In genomic region chr13:43849816-43850215, GRCm38 (mm10) we compare ENCODE assay signal across 23 mouse cellular contexts.
A peak's percentile ranks its signal among the peaks of the same experiment; 100 is the strongest.
DNase-seq lines count a peak whose midpoint lies in the region; ATAC-seq and TF ChIP-seq lines count a peak whose summit lies in the region.
"Had no signal": no experiment of that assay in that cellular context is flagged by ENCODE, and none has a peak within 500 bp of the region (broad histone marks: within the 10 kb centered on the region; RNA-seq: fewer than 3 reads in every experiment).

No protein-coding gene starts in this region.

- no peak overlapping the region for H3K4me2 ChIP-seq in kidney, postnatal 0 days (ENCODE audit: low read length)
- H3K4me2 ChIP-seq in kidney, embryonic 14.5 days (replicated peaks; ENCODE audit: low read depth, low read length): no peak overlapping the region
- no peak overlapping the region for H3K4me2 ChIP-seq in neural tube, embryonic 13.5 days
- H3K4me2 ChIP-seq: embryonic facial prominence, embryonic 12.5 days; forebrain, embryonic 12.5 days; heart, embryonic 12.5 days had no signal

- 0 out of 2 replicates have a peak, but pooled peaks have one; percentile 17 for ATAC-seq in kidney, postnatal 0 days (replicated peaks; ENCODE audit: low FRiP score, low read depth)
- ATAC-seq in kidney, embryonic 14.5 days (ENCODE audit: low FRiP score, low TSS enrichment): no peak
- ATAC-seq in neural tube, embryonic 13.5 days (ENCODE audit: low read depth): peak; percentile 63; the same call in 1 of the 2 replicates
- peak; percentile 87 for ATAC-seq in Patski
- ATAC-seq: CD4-positive, CD25-positive, alpha-beta regulatory T cell, adult 4 months; forebrain, embryonic 16.5 days; hindbrain, embryonic 16.5 days; inflammation-experienced regulatory T-cells, adult 6 months had no signal

- POLR2A ChIA-PET in Patski (lab: Charles Lee): no interaction called here

- WGBS in kidney, postnatal 0 days: 38% methylated on average over 4 of the region's 4 CpGs
- 31% methylated on average over 4 of the region's 4 CpGs for WGBS in kidney, embryonic 14.5 days
- WGBS in neural tube, embryonic 13.5 days: 26% methylated on average over 4 of the region's 4 CpGs

- no peak overlapping the region for H3K27ac ChIP-seq in kidney, postnatal 0 days
- no peak overlapping the region for H3K27ac ChIP-seq in kidney, embryonic 14.5 days (ENCODE audit: low read depth, low read length)
- no peak overlapping the region for H3K27ac ChIP-seq in neural tube, embryonic 13.5 days (replicated peaks)
- H3K27ac ChIP-seq: embryonic facial prominence, embryonic 12.5 days; forebrain, embryonic 12.5 days had no signal

- no peaks in the 10 kb centered on the region for H3K27me3 ChIP-seq in kidney, postnatal 0 days (ENCODE audit: insufficient read depth, low read length)
- no peaks in the 10 kb centered on the region for H3K27me3 ChIP-seq in kidney, embryonic 14.5 days (ENCODE audit: control insufficient read depth, insufficient read depth, low read length)
- no peaks in the 10 kb centered on the region for H3K27me3 ChIP-seq in neural tube, embryonic 13.5 days
- no peaks in the 10 kb centered on the region for H3K27me3 ChIP-seq in Patski
- H3K27me3 ChIP-seq: embryonic facial prominence, embryonic 12.5 days; forebrain, embryonic 12.5 days; heart, embryonic 12.5 days had no signal

- in situ Hi-C loops in Patski (cut with MboI; ENCODE audit: low pct_unique_long_range_greater_than_20kb): loop anchor here (5.0 to 10.0 kb wide), 3 partner anchors 73 to 1125 kb away; no protein-coding TSS in a partner anchor

- TF ChIP-seq CTCF in kidney, postnatal 0 days (IDR thresholded peaks at IDR 0.05; ENCODE audit: low read depth): no peak
- TF ChIP-seq CTCF in Patski (IDR thresholded peaks at IDR 0.05): no peak

- peak; percentile 51 for DNase-seq in kidney, postnatal 0 days (ENCODE audit: low spot score)
- no peak for DNase-seq in neural tube, embryonic 10.5 days (ENCODE audit: extremely low spot score, low spot score)
- DNase-seq in Patski (ENCODE audit: low read depth, low spot score): peak; percentile 89
- peak; percentile 65 for DNase-seq in mesoderm, embryonic 11.5 days (ENCODE audit: low read depth, low spot score)
- no peak for DNase-seq in heart, adult 8-10 months (ENCODE audit: low spot score)
- DNase-seq: adrenal gland, adult 8-10 months; adrenal gland, postnatal 36 days; B cell, adult 2 months; cerebellum, adult 2 months; cerebellum, postnatal 10 days; embryo, embryonic 11 days; gastrocnemius, postnatal 10 days; heart, adult 18-20 months had no signal

- no peaks in the 10 kb centered on the region for H3K9me3 ChIP-seq in kidney, postnatal 0 days (replicated peaks; ENCODE audit: low read length)
- no peaks in the 10 kb centered on the region for H3K9me3 ChIP-seq in kidney, embryonic 14.5 days (ENCODE audit: control insufficient read depth, low read length)
- no peaks in the 10 kb centered on the region for H3K9me3 ChIP-seq in neural tube, embryonic 13.5 days
- H3K9me3 ChIP-seq: embryonic facial prominence, embryonic 12.5 days; forebrain, embryonic 12.5 days; G1E; heart, embryonic 12.5 days had no signal

- H3K4me1 ChIP-seq in kidney, postnatal 0 days (replicated peaks; ENCODE audit: insufficient read depth, low read length): 0 out of 2 replicates have a peak, but pooled peaks cover 8% of the 10 kb centered on the region
- H3K4me1 ChIP-seq in kidney, embryonic 14.5 days (ENCODE audit: control insufficient read depth, insufficient read depth, low read length): no peaks in the 10 kb centered on the region
- peaks cover 20% of the 10 kb centered on the region for H3K4me1 ChIP-seq in neural tube, embryonic 13.5 days (replicated peaks)
- H3K4me1 ChIP-seq: embryonic facial prominence, embryonic 12.5 days; heart, embryonic 12.5 days had no signal

- H3K9ac ChIP-seq in kidney, postnatal 0 days (ENCODE audit: low read depth, low read length): no peak overlapping the region
- H3K9ac ChIP-seq in kidney, embryonic 14.5 days (ENCODE audit: low read depth, low read length): no peak overlapping the region
- no peak overlapping the region for H3K9ac ChIP-seq in neural tube, embryonic 13.5 days
- H3K9ac ChIP-seq: embryonic facial prominence, embryonic 12.5 days; forebrain, embryonic 12.5 days; heart, embryonic 12.5 days had no signal

- no peaks in the 10 kb centered on the region for H3K36me3 ChIP-seq in kidney, postnatal 0 days (ENCODE audit: insufficient read depth, low read length)
- no peaks in the 10 kb centered on the region for H3K36me3 ChIP-seq in kidney, embryonic 14.5 days (ENCODE audit: control insufficient read depth, insufficient read depth, low read length)
- no peaks in the 10 kb centered on the region for H3K36me3 ChIP-seq in neural tube, embryonic 13.5 days
- H3K36me3 ChIP-seq: embryonic facial prominence, embryonic 12.5 days; forebrain, embryonic 12.5 days; G1E; heart, embryonic 12.5 days had no signal

- no peak overlapping the region for H3K4me3 ChIP-seq in kidney, postnatal 0 days (replicated peaks; ENCODE audit: low read depth, low read length)
- no peak overlapping the region for H3K4me3 ChIP-seq in kidney, embryonic 14.5 days (ENCODE audit: low read length)
- H3K4me3 ChIP-seq in neural tube, embryonic 13.5 days: no peak overlapping the region
- H3K4me3 ChIP-seq: embryonic facial prominence, embryonic 12.5 days; forebrain, embryonic 12.5 days; heart, embryonic 12.5 days had no signal

- CTCF ChIA-PET in Patski (lab: Charles Lee): no interaction called here

Comparison
In these comparisons a context has a peak if more than half of its experiments do, and no peak if none do; other contexts are left out.
1. DNase-seq: peak in kidney, postnatal 0 days (single experiment), Patski (single experiment) and mesoderm, embryonic 11.5 days (single experiment); none in neural tube, embryonic 10.5 days (single experiment) and heart, adult 8-10 months (single experiment).